Mouse (Mus musculus) lung, embryonic 14.5 days (tissue): Measurements from ENCODE around the gene Rbm33. TPM values are rescaled to one million over a fixed set of nuclear protein-coding genes. Genes with fewer than 3 reads are reported as not detected.

Source experiments
- ATAC-seq: fragments of 200-750 bp; cut with Nextera tagmentation; 2 replicates; pipeline ENCODE4 v1.8.0; 2017; ENCODE audit warnings: mild to moderate bottlenecking, moderate TSS enrichment, moderate library complexity; ENCODE audit not compliant: insufficient read depth
- DNase-seq: peaks from one replicate; pipeline ENCODE4 v3.0.0-alpha.2; 2015
- H3K27ac ChIP-seq: fragments of 300-500 bp; sonication (generic); 2 replicates; pipeline ENCODE4 v1.5.1; 2014; ENCODE audit warnings: low read depth, mild to moderate bottlenecking, moderate library complexity
- H3K27me3 ChIP-seq: fragments of 300-500 bp; sonication (generic); 2 replicates; pipeline ENCODE4 v1.6.1; 2014; ENCODE audit warnings: low read length, control low read depth; ENCODE audit not compliant: insufficient read depth
- H3K36me3 ChIP-seq: fragments of 300-500 bp; sonication (generic); 2 replicates; pipeline ENCODE4 v1.6.1; 2014; ENCODE audit warnings: control low read depth; ENCODE audit not compliant: insufficient read depth
- H3K4me1 ChIP-seq: fragments of 300-500 bp; sonication (generic); 2 replicates; pipeline ENCODE4 v1.6.1; 2014; ENCODE audit warnings: antibody characterized with exemption, control low read depth; ENCODE audit not compliant: insufficient read depth
- H3K4me2 ChIP-seq: fragments of 300-500 bp; sonication (generic); 2 replicates; pipeline ENCODE4 v1.6.1; 2014; ENCODE audit warnings: mild to moderate bottlenecking
- H3K4me3 ChIP-seq: fragments of 300-500 bp; sonication (generic); 2 replicates; pipeline ENCODE4 v1.5.1; 2014; ENCODE audit warnings: low read depth, low read length
- H3K9ac ChIP-seq: fragments of 300-500 bp; sonication (generic); 2 replicates; pipeline ENCODE4 v1.6.1; 2014
- H3K9me3 ChIP-seq: fragments of 300-500 bp; sonication (generic); 2 replicates; pipeline ENCODE4 v1.6.1; 2016; ENCODE audit warnings: low read depth, low read length, control low read depth
- CTCF ChIP-seq: IDR thresholded peaks from 2 replicates; pipeline ENCODE4 v1.5.1; 2016; ENCODE audit warnings: antibody characterized with exemption, low read depth
- WGBS: fragments of 180-500 bp; shearing (Covaris S2); extraction: QIAGEN DNeasy Blood & Tissue Kit; methylation state at CpG from one replicate; pipeline ENCODE4 v1.1.7; 2014; 5-methylcytosine and 5-hydroxymethylcytosine counted together
- polyA plus RNA-seq: library from polyadenylated mRNA; unstranded; fragments of >200 nt; fragmentation: Nextera tagmentation; extraction: Ambion mirVana; gene quantifications from 2 replicates; pipeline ENCODE4 v1.2.1, GENCODE M21; 2014

The Rbm33 gene
- polyA plus RNA-seq, 1 experiment from 2014 or later = 17.9 TPM

GRCm38 (mm10) chr5:28466760-28467306 is 149.9 kb downstream of the Rbm33 start, which contains the start of gene Shh:
Gene Shh, minus strand, starts transcription at chr5:28467256.
- peak within 1 kb of the TSS; percentile 71 for H3K9ac ChIP-seq
- H3K4me2 ChIP-seq = peak within 1 kb of the TSS; percentile 71
- no peaks in the 10 kb centered on the region for H3K4me1 ChIP-seq
- ATAC-seq = no peak
- peak within 1 kb of the TSS; percentile 98 for H3K27ac ChIP-seq
- under 1% methylated on average over 31 of the region's 31 CpGs for WGBS
- TF ChIP-seq CTCF = no peak
- DNase-seq = peak; percentile 50
- no peaks in the 10 kb centered on the region for H3K9me3 ChIP-seq
- peaks cover 73% of the 10 kb centered on the region for H3K27me3 ChIP-seq
- peak within 1 kb of the TSS; percentile 57 for H3K4me3 ChIP-seq
- no peaks in the 10 kb centered on the region for H3K36me3 ChIP-seq

Other genes with a start within 250 kb of the Rbm33 start
- gene Insig1, start 245.8 kb upstream of the Rbm33 start, polyA plus RNA-seq = 66.5 and 74.8 TPM in 2 replicates
- gene En2, start 151.4 kb upstream of the Rbm33 start, polyA plus RNA-seq = not detected in 2 replicates
- 0.37 and 0.49 TPM in 2 replicates for gene Cnpy1, start 71.3 kb upstream of the Rbm33 start, polyA plus RNA-seq
- 5.9 and 6.3 TPM in 2 replicates for gene Shh, start 150.1 kb downstream of the Rbm33 start, polyA plus RNA-seq